Mouse (Mus musculus) naive thymus-derived CD4-positive, alpha-beta T cell, adult 2 months (primary cell): ENCODE data around the gene Zic5.

Source experiments
- DNase-seq: peaks from one replicate; pipeline ENCODE4 v3.0.0-alpha.2; 2011; ENCODE audit warnings: low read depth

Gene Zic5

GRCm38 (mm10) chr14:122427654-122428053 lies 37.8 kb downstream of the Zic5 start:
- DNase-seq = no peak

GRCm38 (mm10) chr14:122427204-122427560 lies 38.3 kb downstream of the Zic5 start:
- no peak for DNase-seq

GRCm38 (mm10) chr14:122426529-122427203 lies 38.8 kb downstream of the Zic5 start:
- DNase-seq = no peak

- DNase-seq = no peak
Measured at GRCm38 (mm10) chr14:122424441-122424840, 41.0 kb downstream of the Zic5 start.

- DNase-seq = no peak
Measured at GRCm38 (mm10) chr14:122416166-122416771, 49.2 kb downstream of the Zic5 start.

GRCm38 (mm10) chr14:122414786-122415185 lies 50.7 kb downstream of the Zic5 start:
- no peak for DNase-seq

GRCm38 (mm10) chr14:122413542-122413928 lies 51.9 kb downstream of the Zic5 start:
- no peak for DNase-seq

GRCm38 (mm10) chr14:122412841-122413541 lies 52.5 kb downstream of the Zic5 start:
- no peak for DNase-seq
